Mouse (Mus musculus): ENCODE results near the gene Gps2.

- TF ChIP-seq CTCF (IDR thresholded peaks at IDR 0.05; ENCODE audit: borderline replicate concordance, control insufficient read depth, extremely low read depth, insufficient read depth, low read length, poor library complexity) (no peak), POLR2A (IDR thresholded peaks at IDR 0.05; ENCODE audit: control insufficient read depth, extremely low read depth, insufficient read depth, low read length, poor library complexity) (no peak)
Measured at GRCm38 (mm10) chr11:69910781-69911560, 2.7 kb upstream of the Gps2 start.

Data from thymus, adult 2 months (tissue).